Mouse (Mus musculus) forebrain, embryonic 11.5 days (tissue): Measurements from ENCODE around the gene Cmbl. TPM values are rescaled to one million over a fixed set of nuclear protein-coding genes. Genes with fewer than 3 reads are reported as not detected.

Experiments used
- ATAC-seq: fragments of 200-750 bp; cut with Nextera tagmentation; replicated peaks from 2 replicates; pipeline ENCODE4 v1.8.0; 2017; ENCODE audit warnings: moderate TSS enrichment; ENCODE audit not compliant: low FRiP score
- DNase-seq: peaks from one replicate; pipeline ENCODE4 v3.0.0-alpha.2; 2017; ENCODE audit warnings: low spot score
- H3K27ac ChIP-seq: fragments of 300-500 bp; sonication (generic); 2 replicates; pipeline ENCODE4 v1.5.1; 2014; ENCODE audit warnings: low read depth, low read length
- H3K27me3 ChIP-seq: fragments of 300-500 bp; sonication (generic); 2 replicates; pipeline ENCODE4 v1.6.1; 2014; ENCODE audit warnings: mild to moderate bottlenecking, low read length, mixed read lengths; ENCODE audit not compliant: control insufficient read depth, insufficient read depth
- H3K36me3 ChIP-seq: fragments of 300-500 bp; sonication (generic); 2 replicates; pipeline ENCODE4 v1.6.1; 2014; ENCODE audit warnings: mild to moderate bottlenecking, low read length, moderate library complexity, mixed read lengths; ENCODE audit not compliant: control insufficient read depth, insufficient read depth
- H3K4me1 ChIP-seq: fragments of 300-500 bp; sonication (generic); replicated peaks from 2 replicates; pipeline ENCODE4 v1.6.1; 2014; ENCODE audit warnings: low read length, mixed read lengths; ENCODE audit not compliant: control insufficient read depth, insufficient read depth
- H3K4me2 ChIP-seq: fragments of 300-500 bp; sonication (generic); 2 replicates; pipeline ENCODE4 v1.6.1; 2014; ENCODE audit warnings: low read depth, mild to moderate bottlenecking, low read length, moderate library complexity, mixed read lengths; ENCODE audit not compliant: severe bottlenecking
- H3K4me3 ChIP-seq: fragments of 300-500 bp; sonication (generic); 2 replicates; pipeline ENCODE4 v1.5.1; 2014; ENCODE audit warnings: low read depth, low read length
- H3K9ac ChIP-seq: fragments of 300-500 bp; sonication (generic); 2 replicates; pipeline ENCODE4 v1.6.1; 2014; ENCODE audit warnings: low read length
- H3K9me3 ChIP-seq: fragments of 300-500 bp; sonication (generic); 2 replicates; pipeline ENCODE4 v1.6.1; 2016; ENCODE audit warnings: low read length, mixed read lengths; ENCODE audit not compliant: control insufficient read depth
- WGBS: fragments of 180-500 bp; shearing (Covaris S2); extraction: QIAGEN DNeasy Blood & Tissue Kit; methylation state at CpG from one replicate; pipeline ENCODE4 v1.1.7; 2014; 5-methylcytosine and 5-hydroxymethylcytosine counted together
- polyA plus RNA-seq: library from polyadenylated mRNA; unstranded; fragments of >200 nt; fragmentation: Nextera tagmentation; extraction: Ambion mirVana; gene quantifications from 2 replicates; pipeline ENCODE4 v1.2.1, GENCODE M21; 2014

The Cmbl gene
- polyA plus RNA-seq, 1 experiment from 2014 or later, result 1.0 TPM

DNA sequence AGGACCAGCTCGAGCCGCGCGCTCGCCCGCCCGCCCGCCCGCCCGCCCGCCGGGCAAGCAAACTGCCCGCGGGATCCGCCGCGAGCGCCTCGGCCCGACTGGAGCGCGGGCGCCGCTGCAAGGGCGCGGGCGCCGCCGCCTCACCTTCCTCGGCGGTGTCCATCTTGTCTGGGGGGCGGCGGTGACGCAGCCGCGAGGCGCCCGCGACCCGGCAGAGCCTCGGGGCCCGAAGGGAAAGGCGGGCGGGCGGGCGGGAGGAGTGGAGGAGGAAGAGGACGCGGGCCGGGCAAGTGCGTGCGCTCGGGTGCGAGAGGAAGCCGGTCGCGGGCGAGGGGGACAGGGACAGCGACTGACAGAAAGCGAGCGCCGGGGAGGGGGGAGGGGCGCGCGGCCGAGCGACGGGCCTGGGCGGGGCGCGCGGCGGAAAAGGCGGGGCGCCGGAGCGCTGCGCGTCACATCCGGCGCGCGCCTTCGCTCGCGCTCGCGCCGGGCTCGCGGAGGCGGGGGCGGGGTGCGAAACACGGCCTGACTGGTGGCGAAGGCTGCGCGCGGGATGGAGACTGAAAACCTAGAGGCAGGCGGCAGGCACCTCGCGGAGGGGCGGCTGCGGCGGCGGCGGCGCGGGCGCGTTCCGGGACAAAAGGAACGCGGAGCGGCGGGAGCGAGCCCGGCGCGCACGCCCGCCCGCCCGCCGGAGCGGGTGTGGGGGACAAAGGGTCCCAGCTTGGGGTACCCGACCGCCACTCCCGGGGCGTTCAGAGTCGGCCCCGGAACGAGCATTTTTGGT lies 34.3 kb upstream of the Cmbl start, which contains the start of gene March6:
TSS of gene March6 (minus strand) at position 395 of the 787 bp plus-strand sequence.
- Histone ChIP-seq H3K27ac (peak within 1 kb of the TSS; percentile 98), H3K4me1 (peaks cover 2% of the 10 kb centered on the region; the same call in 1 of the 2 replicates), H3K4me3 (peak within 1 kb of the TSS; percentile 94), H3K4me2 (peak within 1 kb of the TSS; percentile 65), H3K36me3 (no peaks in the 10 kb centered on the region; the same call in 1 of the 2 replicates), H3K9me3 (no peaks in the 10 kb centered on the region; the same call in 1 of the 2 replicates), H3K27me3 (no peaks in the 10 kb centered on the region), H3K9ac (peak within 1 kb of the TSS; percentile 92)
- WGBS, result under 1% methylated on average over 89 of the region's 132 CpGs
- ATAC-seq, result peak; percentile 91
- peak; percentile 96 for DNase-seq

- 31% methylated on average over 16 of the region's 16 CpGs for WGBS
- no peak for DNase-seq
- Histone ChIP-seq H3K4me2 (peak overlapping the region; percentile 65), H3K36me3 (no peaks in the 10 kb centered on the region; the same call in 1 of the 2 replicates), H3K27me3 (no peaks in the 10 kb centered on the region), H3K4me3 (peak overlapping the region; percentile 94), H3K4me1 (peaks cover 8% of the 10 kb centered on the region; the same call in 1 of the 2 replicates), H3K9me3 (no peaks in the 10 kb centered on the region; the same call in 1 of the 2 replicates), H3K27ac (peak overlapping the region; percentile 98), H3K9ac (peak overlapping the region; percentile 92)
- ATAC-seq, result no peak
These were observed 33.5 kb upstream of the Cmbl start for GRCm38 (mm10) chr15:31531446-31532330.

GRCm38 (mm10) chr15:31532331-31533021 lies 32.7 kb upstream of the Cmbl start:
- no peak overlapping the region for H3K4me2 ChIP-seq
- H3K27ac ChIP-seq, result no peak overlapping the region
- 0 out of 2 replicates have a peak overlapping the region, but pooled peaks have one; percentile 94 for H3K4me3 ChIP-seq
- H3K4me1 ChIP-seq, result peaks cover 9% of the 10 kb centered on the region; the same call in 1 of the 2 replicates
- ATAC-seq (no peak), DNase-seq (no peak)
- no peaks in the 10 kb centered on the region; the same call in 1 of the 2 replicates for H3K9me3 ChIP-seq
- no peaks in the 10 kb centered on the region for H3K27me3 ChIP-seq
- no peak overlapping the region for H3K9ac ChIP-seq
- 98% methylated on average over 2 of the region's 2 CpGs for WGBS
- H3K36me3 ChIP-seq, result no peaks in the 10 kb centered on the region; the same call in 1 of the 2 replicates

DNA sequence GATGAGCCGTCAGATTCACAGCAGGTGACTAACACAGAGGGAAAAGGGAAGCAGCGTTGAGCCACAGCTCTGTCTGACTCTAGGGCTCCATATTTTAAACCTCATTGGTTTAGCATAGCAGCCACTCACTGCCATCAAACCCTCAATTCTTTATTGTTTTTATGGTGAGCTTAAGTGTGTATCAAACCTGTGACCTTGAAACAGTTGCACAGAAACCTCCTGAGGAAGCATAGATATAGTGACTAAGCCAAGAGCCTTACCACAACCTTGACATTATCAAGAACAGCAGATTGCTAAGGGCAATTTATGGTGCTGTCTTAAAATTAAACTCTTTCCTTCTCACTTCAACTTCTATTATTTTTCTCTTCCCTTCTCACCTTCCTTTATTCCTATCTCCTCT lies 31.7 kb upstream of the Cmbl start:
- Histone ChIP-seq H3K9ac (no peak overlapping the region), H3K27me3 (no peaks in the 10 kb centered on the region), H3K27ac (no peak overlapping the region), H3K9me3 (no peaks in the 10 kb centered on the region), H3K36me3 (no peaks in the 10 kb centered on the region), H3K4me1 (peaks cover 9% of the 10 kb centered on the region; the same call in 1 of the 2 replicates), H3K4me2 (no peak overlapping the region), H3K4me3 (no peak overlapping the region)
- DNase-seq, result no peak
- no peak for ATAC-seq
- WGBS, result 85% methylated on average over 2 of the region's 2 CpGs

GRCm38 (mm10) chr15:31534421-31535258 lies 30.5 kb upstream of the Cmbl start:
- Histone ChIP-seq H3K4me2 (no peak overlapping the region), H3K36me3 (no peaks in the 10 kb centered on the region), H3K27me3 (no peaks in the 10 kb centered on the region), H3K9me3 (no peaks in the 10 kb centered on the region), H3K4me3 (no peak overlapping the region), H3K27ac (no peak overlapping the region), H3K9ac (no peak overlapping the region), H3K4me1 (peaks cover 7% of the 10 kb centered on the region; the same call in 1 of the 2 replicates)
- no peak for ATAC-seq
- 86% methylated on average over 7 of the region's 7 CpGs for WGBS
- no peak for DNase-seq

GRCm38 (mm10) chr15:31535259-31535855 lies 29.8 kb upstream of the Cmbl start:
- Histone ChIP-seq H3K27ac (peak overlapping the region; percentile 72; the same call in 1 of the 2 replicates), H3K4me1 (peaks cover 7% of the 10 kb centered on the region; the same call in 1 of the 2 replicates), H3K9ac (0 out of 2 replicates have a peak overlapping the region, but pooled peaks have one; percentile 6), H3K4me2 (no peak overlapping the region), H3K4me3 (no peak overlapping the region), H3K9me3 (no peaks in the 10 kb centered on the region), H3K27me3 (no peaks in the 10 kb centered on the region), H3K36me3 (no peaks in the 10 kb centered on the region)
- WGBS, result 33% methylated on average over 8 of the region's 8 CpGs
- ATAC-seq (no peak), DNase-seq (peak; percentile 51)

- WGBS, result 7% methylated on average over 7 of the region's 7 CpGs
- peak; percentile 86 for ATAC-seq
- H3K9ac ChIP-seq, result no peak overlapping the region
- no peaks in the 10 kb centered on the region for H3K27me3 ChIP-seq
- H3K27ac ChIP-seq, result peak overlapping the region; percentile 72
- peak; percentile 82 for DNase-seq
- H3K4me1 ChIP-seq, result peaks cover 7% of the 10 kb centered on the region; the same call in 1 of the 2 replicates
- H3K9me3 ChIP-seq, result no peaks in the 10 kb centered on the region
- no peaks in the 10 kb centered on the region for H3K36me3 ChIP-seq
- peak overlapping the region; percentile 28; the same call in 1 of the 2 replicates for H3K4me2 ChIP-seq
- H3K4me3 ChIP-seq, result no peak overlapping the region
These were observed 29.0 kb upstream of the Cmbl start for GRCm38 (mm10) chr15:31536051-31536737.
